Mouse (Mus musculus) intestine, embryonic 16.5 days (tissue): Measurements from ENCODE around the gene Calm2. TPM values are rescaled to one million over a fixed set of nuclear protein-coding genes. Genes with fewer than 3 reads are reported as not detected.

Experiments used
- ATAC-seq: fragments of 200-750 bp; cut with Nextera tagmentation; 2 replicates; pipeline ENCODE4 v1.8.0; 2017; ENCODE audit warnings: moderate TSS enrichment, moderate library complexity
- H3K27ac ChIP-seq: fragments of 300-500 bp; sonication (generic); 2 replicates; pipeline ENCODE4 v1.5.1; 2014; ENCODE audit warnings: mild to moderate bottlenecking, low read length
- H3K27me3 ChIP-seq: fragments of 300-500 bp; sonication (generic); replicated peaks from 2 replicates; pipeline ENCODE4 v1.6.1; 2014; ENCODE audit warnings: low read length, control low read depth, mixed read lengths; ENCODE audit not compliant: control insufficient read depth, insufficient read depth
- H3K36me3 ChIP-seq: fragments of 300-500 bp; sonication (generic); 2 replicates; pipeline ENCODE4 v1.6.1; 2014; ENCODE audit warnings: low read length, control low read depth; ENCODE audit not compliant: control insufficient read depth, insufficient read depth
- H3K4me1 ChIP-seq: fragments of 300-500 bp; sonication (generic); 2 replicates; pipeline ENCODE4 v1.6.1; 2014; ENCODE audit warnings: low read length, control low read depth, mixed read lengths; ENCODE audit not compliant: control insufficient read depth, insufficient read depth
- H3K4me2 ChIP-seq: fragments of 300-500 bp; sonication (generic); 2 replicates; pipeline ENCODE4 v1.6.1; 2014; ENCODE audit warnings: low read depth, low read length, control low read depth
- H3K4me3 ChIP-seq: fragments of 300-500 bp; sonication (generic); 2 replicates; pipeline ENCODE4 v1.5.1; 2014; ENCODE audit warnings: mild to moderate bottlenecking, low read length
- H3K9ac ChIP-seq: fragments of 300-500 bp; sonication (generic); 2 replicates; pipeline ENCODE4 v1.6.1; 2014; ENCODE audit warnings: low read depth, low read length
- H3K9me3 ChIP-seq: fragments of 300-500 bp; sonication (generic); 2 replicates; pipeline ENCODE4 v1.6.1; 2016; ENCODE audit warnings: low read length, control low read depth; ENCODE audit not compliant: control insufficient read depth
- WGBS: fragments of 180-500 bp; shearing (Covaris S2); extraction: QIAGEN DNeasy Blood & Tissue Kit; methylation state at CpG from one replicate; pipeline ENCODE4 v1.1.7; 2014; 5-methylcytosine and 5-hydroxymethylcytosine counted together
- polyA plus RNA-seq: library from polyadenylated mRNA; unstranded; fragments of >200 nt; fragmentation: Nextera tagmentation; extraction: Ambion mirVana; gene quantifications from 2 replicates; pipeline ENCODE4 v1.2.1, GENCODE M21; 2015

Gene Calm2
- polyA plus RNA-seq, result 1,041 and 1,116 TPM in 2 replicates

DNA sequence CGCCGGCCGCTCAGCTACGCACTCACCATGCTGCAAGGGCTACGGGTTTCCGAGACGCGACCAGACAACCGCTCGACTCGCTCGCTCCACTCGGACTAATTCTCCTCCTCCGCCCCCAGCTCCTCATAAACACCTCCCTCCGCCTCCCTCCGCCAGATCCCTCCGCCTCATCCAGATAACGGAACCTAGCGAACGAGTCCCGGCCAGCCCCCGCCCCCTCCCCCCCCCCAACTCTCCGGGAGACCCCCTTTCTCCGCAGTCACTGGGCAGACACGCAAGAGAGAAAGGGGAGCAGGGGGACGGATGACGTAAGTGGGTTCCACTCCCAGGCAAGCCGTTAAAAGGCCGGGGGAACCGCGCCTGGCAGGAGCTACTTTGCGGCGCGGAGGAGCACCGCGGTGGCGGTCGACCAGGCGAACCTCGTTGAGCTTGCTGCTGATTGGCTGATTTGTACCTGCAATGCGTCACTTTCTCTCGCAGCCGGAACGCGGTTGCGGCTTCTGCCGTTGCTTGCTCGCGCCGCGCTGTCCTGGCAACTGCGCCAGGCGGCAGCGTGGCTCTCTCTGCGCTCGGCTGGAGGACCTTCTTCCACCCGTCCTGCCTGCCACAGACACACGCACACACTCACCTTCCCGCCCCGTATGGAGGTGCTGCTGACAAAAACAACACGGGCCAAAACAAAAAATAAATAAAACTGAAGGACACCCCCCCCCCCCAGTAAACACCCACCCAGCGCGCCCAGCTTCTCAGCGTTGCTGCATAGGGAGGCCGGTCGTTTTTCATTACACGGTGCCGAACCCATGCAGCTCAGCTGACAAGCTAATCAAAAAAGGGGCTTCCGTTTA is at the start of gene Calm2:
Gene Calm2 (minus strand): TSS at position 169 of the 845 bp plus-strand sequence.
- Histone ChIP-seq H3K27ac (peak within 1 kb of the TSS; percentile 96), H3K9me3 (no peaks in the 10 kb centered on the region), H3K4me3 (peak within 1 kb of the TSS; percentile 92), H3K4me2 (peak within 1 kb of the TSS; percentile 71), H3K9ac (peak within 1 kb of the TSS; percentile 98), H3K27me3 (no peaks in the 10 kb centered on the region), H3K36me3 (no peaks in the 10 kb centered on the region), H3K4me1 (peaks cover 18% of the 10 kb centered on the region)
- ATAC-seq, result peak; percentile 90
- WGBS, result under 1% methylated on average over 65 of the region's 69 CpGs

DNA sequence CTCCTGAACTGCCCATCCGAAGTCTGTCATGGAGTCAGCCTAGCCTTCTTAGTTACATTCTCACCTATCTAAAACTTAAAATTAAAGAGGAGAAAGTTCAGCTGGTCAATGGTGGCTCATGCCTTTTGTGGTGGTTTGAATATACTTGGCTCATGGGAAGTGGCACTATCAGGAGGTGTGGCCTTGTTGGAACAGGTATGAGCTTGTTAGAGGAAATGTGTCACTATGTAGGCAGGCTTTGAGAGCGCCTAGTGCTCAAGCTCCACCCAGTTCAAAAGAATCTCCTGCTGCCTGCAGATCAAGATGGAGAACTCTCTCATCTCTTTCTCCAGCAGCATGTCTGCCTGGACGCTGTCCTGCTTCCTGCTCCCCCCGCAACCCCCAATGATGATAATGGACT is 48.8 kb upstream of the Calm2 start:
- no peak overlapping the region for H3K4me2 ChIP-seq
- H3K9ac ChIP-seq, result no peak overlapping the region
- no peak overlapping the region for H3K27ac ChIP-seq
- H3K36me3 ChIP-seq, result no peaks in the 10 kb centered on the region
- H3K27me3 ChIP-seq, result no peaks in the 10 kb centered on the region
- ATAC-seq, result no peak
- H3K4me3 ChIP-seq, result no peak overlapping the region
- 0 out of 2 replicates have a peak, but pooled peaks cover 1% of the 10 kb centered on the region for H3K4me1 ChIP-seq
- H3K9me3 ChIP-seq, result no peaks in the 10 kb centered on the region
- 90% methylated on average over 4 of the region's 4 CpGs for WGBS

DNA sequence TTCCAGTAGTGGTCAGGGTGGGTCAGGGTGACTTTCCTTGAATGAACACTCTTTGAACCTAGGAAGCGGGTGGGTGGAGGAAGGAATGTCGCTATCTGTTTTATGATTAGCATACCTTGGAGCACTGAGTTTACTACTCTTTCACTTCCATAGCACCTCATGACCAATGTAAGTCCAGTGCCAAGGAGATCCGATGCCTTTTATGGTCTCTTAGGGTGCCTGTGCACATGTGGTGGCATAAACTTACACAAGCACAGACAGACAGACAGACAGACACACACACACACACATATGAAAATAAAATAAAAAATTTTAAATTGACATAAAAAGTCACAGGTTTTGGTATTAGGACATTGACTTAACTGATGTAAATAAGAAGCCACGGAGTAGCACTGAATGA is 47.6 kb upstream of the Calm2 start:
- Histone ChIP-seq H3K4me3 (no peak overlapping the region), H3K4me2 (no peak overlapping the region), H3K4me1 (0 out of 2 replicates have a peak, but pooled peaks cover 6% of the 10 kb centered on the region), H3K27ac (no peak overlapping the region), H3K36me3 (no peaks in the 10 kb centered on the region), H3K9ac (no peak overlapping the region), H3K9me3 (no peaks in the 10 kb centered on the region), H3K27me3 (no peaks in the 10 kb centered on the region)
- WGBS, result 72% methylated on average over 4 of the region's 4 CpGs
- ATAC-seq, result peak; percentile 52

DNA sequence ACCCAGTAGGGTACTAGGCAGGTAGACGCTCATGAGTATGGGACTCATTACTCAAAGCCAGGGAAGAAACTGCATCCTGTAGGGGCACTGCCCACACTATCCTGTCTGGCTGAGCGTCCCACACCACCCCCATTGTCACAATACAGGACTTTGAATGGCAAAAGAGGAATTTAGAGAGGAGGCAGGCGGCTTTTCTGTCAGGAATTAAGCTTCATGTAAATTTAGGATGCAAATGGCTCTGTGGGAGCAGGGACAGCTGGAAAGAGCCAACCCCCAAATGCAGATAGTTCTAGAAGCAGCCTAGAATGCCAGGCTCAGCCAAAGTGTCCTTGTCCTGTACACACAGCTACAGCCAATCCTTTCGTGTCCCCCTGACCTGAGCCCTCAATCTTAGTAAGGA is 45.6 kb upstream of the Calm2 start:
- Histone ChIP-seq H3K9ac (no peak overlapping the region), H3K4me1 (0 out of 2 replicates have a peak, but pooled peaks cover 6% of the 10 kb centered on the region), H3K4me3 (no peak overlapping the region), H3K9me3 (no peaks in the 10 kb centered on the region), H3K36me3 (no peaks in the 10 kb centered on the region), H3K27me3 (no peaks in the 10 kb centered on the region), H3K4me2 (no peak overlapping the region), H3K27ac (no peak overlapping the region)
- 68% methylated on average over 4 of the region's 4 CpGs for WGBS
- no peak for ATAC-seq

DNA sequence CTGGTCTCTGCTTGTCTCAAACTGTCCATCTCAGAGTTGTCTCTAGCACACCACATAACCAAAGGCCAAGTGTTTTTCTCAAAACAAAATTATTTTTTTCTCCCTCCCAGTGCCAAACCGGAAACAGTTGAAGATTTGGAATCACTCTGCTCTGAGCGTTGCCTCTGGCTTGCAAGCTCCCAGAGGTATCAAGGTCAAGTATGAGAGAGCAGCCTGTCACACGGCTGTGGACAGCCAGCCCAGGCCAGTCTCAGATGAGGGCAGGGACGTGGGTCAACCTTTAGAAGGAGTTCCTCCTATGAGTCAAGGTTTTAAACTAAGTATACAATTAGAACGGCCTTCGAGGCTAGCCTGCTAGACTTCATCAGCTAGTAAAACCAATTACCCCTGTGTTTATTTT is 43.6 kb upstream of the Calm2 start:
- no peak overlapping the region for H3K4me3 ChIP-seq
- H3K9me3 ChIP-seq, result no peaks in the 10 kb centered on the region
- H3K4me2 ChIP-seq, result no peak overlapping the region
- no peaks in the 10 kb centered on the region for H3K27me3 ChIP-seq
- no peak for ATAC-seq
- 24% methylated on average over 6 of the region's 6 CpGs for WGBS
- 0 out of 2 replicates have a peak, but pooled peaks cover 6% of the 10 kb centered on the region for H3K4me1 ChIP-seq
- no peak overlapping the region for H3K27ac ChIP-seq
- no peaks in the 10 kb centered on the region for H3K36me3 ChIP-seq
- H3K9ac ChIP-seq, result no peak overlapping the region

DNA sequence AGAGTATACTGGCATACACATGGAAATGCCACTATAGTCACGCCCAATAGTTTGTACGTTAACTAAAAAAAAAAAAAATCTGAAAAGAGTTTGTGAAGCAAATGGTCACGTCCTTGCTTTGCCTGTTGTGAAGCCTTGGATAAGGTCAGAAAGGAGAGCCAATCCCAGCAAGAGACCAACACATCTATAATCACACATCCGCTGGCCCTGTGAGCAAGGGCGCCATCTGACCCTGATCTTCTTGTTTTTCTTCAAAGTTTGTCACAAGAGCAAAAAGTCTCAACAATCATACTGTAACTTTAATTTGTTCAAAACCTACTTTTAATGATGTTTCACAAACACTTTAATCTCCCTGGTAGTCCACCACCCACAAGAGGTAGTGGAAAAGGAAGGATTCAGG is 39.0 kb upstream of the Calm2 start:
- H3K9ac ChIP-seq, result no peak overlapping the region
- no peak overlapping the region for H3K4me2 ChIP-seq
- H3K9me3 ChIP-seq, result no peaks in the 10 kb centered on the region
- 94% methylated on average over 5 of the region's 5 CpGs for WGBS
- H3K4me3 ChIP-seq, result no peak overlapping the region
- no peaks in the 10 kb centered on the region for H3K27me3 ChIP-seq
- no peak overlapping the region for H3K27ac ChIP-seq
- no peaks in the 10 kb centered on the region for H3K36me3 ChIP-seq
- H3K4me1 ChIP-seq, result peaks cover 18% of the 10 kb centered on the region
- ATAC-seq, result no peak

DNA sequence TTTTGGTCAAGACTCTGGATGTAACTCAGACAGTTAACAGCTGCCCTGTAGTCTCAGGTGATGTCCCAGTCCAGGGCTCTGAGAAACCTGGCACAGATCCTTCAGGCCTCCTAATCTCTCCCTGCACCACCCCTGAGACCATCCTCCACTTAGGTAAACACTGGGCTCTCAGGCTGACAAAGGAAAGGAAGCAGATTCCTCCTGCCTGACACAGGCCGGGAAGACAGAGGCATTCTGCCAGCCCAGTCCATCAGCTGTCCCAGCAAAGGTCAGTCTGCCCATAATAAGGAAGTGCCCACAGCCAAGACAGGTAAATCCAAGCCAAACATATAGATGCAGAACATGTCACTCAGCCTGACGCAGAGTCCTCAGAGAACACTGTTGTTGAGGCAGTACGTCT is 36.1 kb upstream of the Calm2 start:
- Histone ChIP-seq H3K27ac (peak overlapping the region; percentile 41; the same call in 1 of the 2 replicates), H3K36me3 (no peaks in the 10 kb centered on the region), H3K27me3 (no peaks in the 10 kb centered on the region), H3K4me3 (no peak overlapping the region), H3K9ac (peak overlapping the region; percentile 33; the same call in 1 of the 2 replicates), H3K4me2 (no peak overlapping the region), H3K9me3 (no peaks in the 10 kb centered on the region), H3K4me1 (peaks cover 21% of the 10 kb centered on the region)
- WGBS, result 50% methylated on average over 3 of the region's 3 CpGs
- peak; percentile 54 for ATAC-seq

DNA sequence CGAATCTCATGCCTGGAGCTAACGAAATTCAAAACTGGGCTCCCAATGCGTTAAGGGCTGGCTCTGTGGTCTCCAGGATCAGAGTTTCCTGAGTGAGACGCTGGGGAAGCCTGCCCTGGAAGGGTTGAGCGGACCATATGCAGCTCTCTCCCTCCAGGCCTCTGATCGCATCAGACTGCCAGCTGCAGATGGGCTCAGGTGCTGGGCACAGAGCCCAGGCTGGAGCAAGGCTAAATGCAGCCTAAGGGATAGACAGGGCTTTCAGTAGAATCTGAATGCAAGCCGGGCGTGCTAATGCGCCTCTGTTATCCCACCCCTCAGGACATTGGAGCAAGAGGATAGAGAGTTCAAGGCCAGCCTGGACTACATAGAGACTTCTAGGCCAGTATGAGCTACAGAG is 31.8 kb upstream of the Calm2 start:
- no peaks in the 10 kb centered on the region for H3K36me3 ChIP-seq
- no peak overlapping the region for H3K4me3 ChIP-seq
- no peak overlapping the region for H3K9ac ChIP-seq
- H3K4me2 ChIP-seq, result no peak overlapping the region
- peak overlapping the region; percentile 23 for H3K27ac ChIP-seq
- H3K4me1 ChIP-seq, result peaks cover 36% of the 10 kb centered on the region
- 65% methylated on average over 9 of the region's 9 CpGs for WGBS
- no peaks in the 10 kb centered on the region for H3K27me3 ChIP-seq
- no peak for ATAC-seq
- H3K9me3 ChIP-seq, result no peaks in the 10 kb centered on the region

DNA sequence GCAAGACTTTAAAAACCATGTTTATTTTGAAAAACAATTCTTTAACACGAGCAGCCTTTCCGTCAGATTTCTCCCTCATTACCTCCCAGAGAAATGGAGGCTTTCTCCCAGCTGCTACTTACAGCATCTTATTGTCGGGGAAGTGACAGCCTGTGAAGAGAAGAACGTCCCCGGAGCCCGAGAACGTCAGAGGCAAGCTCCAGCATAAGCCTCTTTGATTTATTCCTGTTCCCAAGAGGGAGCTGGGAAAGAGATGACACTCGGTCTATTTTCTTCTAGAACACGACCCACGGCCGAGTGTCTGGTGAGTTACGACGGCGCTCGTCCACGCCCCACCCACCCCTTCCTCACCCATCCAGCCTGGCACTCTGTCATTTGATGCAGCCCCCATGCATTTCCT is 30.9 kb upstream of the Calm2 start:
- Histone ChIP-seq H3K9me3 (no peaks in the 10 kb centered on the region), H3K36me3 (no peaks in the 10 kb centered on the region)
- WGBS, result 59% methylated on average over 16 of the region's 16 CpGs

More for the DNA sequence above, 30.9 kb upstream of the Calm2 start:
- ATAC-seq, result no peak
- no peak overlapping the region for H3K4me2 ChIP-seq
- H3K27me3 ChIP-seq, result no peaks in the 10 kb centered on the region
- peaks cover 33% of the 10 kb centered on the region for H3K4me1 ChIP-seq
- H3K4me3 ChIP-seq, result no peak overlapping the region
- H3K27ac ChIP-seq, result peak overlapping the region; percentile 23; the same call in 1 of the 2 replicates
- H3K9ac ChIP-seq, result no peak overlapping the region
